Mouse (Mus musculus): Measurements from ENCODE around the gene Mamstr.

Gene Mamstr

GRCm38 (mm10) chr7:45628364-45629294 is 11.1 kb upstream of the Mamstr start:
- DNase-seq (ENCODE audit: low read depth, low spot score), result peak; percentile 63

- no peak for DNase-seq (ENCODE audit: low read depth, low spot score)
Measured at GRCm38 (mm10) chr7:45630064-45630907, 9.5 kb upstream of the Mamstr start.

- no peak for DNase-seq (ENCODE audit: low read depth, low spot score)
Measured at GRCm38 (mm10) chr7:45632499-45632898, 7.3 kb upstream of the Mamstr start.

GRCm38 (mm10) chr7:45634946-45635681 is 4.7 kb upstream of the Mamstr start:
- DNase-seq (ENCODE audit: low read depth, low spot score), result no peak

GRCm38 (mm10) chr7:45635711-45636688 is 3.8 kb upstream of the Mamstr start:
- no peak for DNase-seq (ENCODE audit: low read depth, low spot score)

GRCm38 (mm10) chr7:45637710-45638109 is 2.1 kb upstream of the Mamstr start:
- DNase-seq (ENCODE audit: low read depth, low spot score), result no peak

GRCm38 (mm10) chr7:45638623-45639401 is 965 bp upstream of the Mamstr start:
- peak; percentile 98 for DNase-seq (ENCODE audit: low read depth, low spot score)

GRCm38 (mm10) chr7:45640191-45640957 is 597 bp downstream of the Mamstr start:
- no peak for DNase-seq (ENCODE audit: low read depth, low spot score)

- no peak for DNase-seq (ENCODE audit: low read depth, low spot score)
Measured at GRCm38 (mm10) chr7:45641391-45642040, 1.7 kb downstream of the Mamstr start.

- DNase-seq (ENCODE audit: low read depth, low spot score), result no peak
Measured at GRCm38 (mm10) chr7:45642083-45642482, 2.3 kb downstream of the Mamstr start.

GRCm38 (mm10) chr7:45642503-45643255 is 2.9 kb downstream of the Mamstr start:
- DNase-seq (ENCODE audit: low read depth, low spot score), result no peak

GRCm38 (mm10) chr7:45643441-45644178 is 3.8 kb downstream of the Mamstr start:
- peak; percentile 99 for DNase-seq (ENCODE audit: low read depth, low spot score)

- DNase-seq (ENCODE audit: low read depth, low spot score), result peak; percentile 90
Measured at GRCm38 (mm10) chr7:45644183-45644582, 4.4 kb downstream of the Mamstr start.

GRCm38 (mm10) chr7:45644872-45645590 is 5.3 kb downstream of the Mamstr start:
- DNase-seq (ENCODE audit: low read depth, low spot score), result no peak

- no peak for DNase-seq (ENCODE audit: low read depth, low spot score)
Measured at GRCm38 (mm10) chr7:45645591-45645971, 5.8 kb downstream of the Mamstr start.

- no peak for DNase-seq (ENCODE audit: low read depth, low spot score)
Measured at GRCm38 (mm10) chr7:45646671-45647070, 6.9 kb downstream of the Mamstr start.

Measured in telencephalon, adult 2 months (tissue).